Mouse (Mus musculus): Measurements from ENCODE around the gene Abl1. TPM values are rescaled to one million over a fixed set of nuclear protein-coding genes. Genes with fewer than 3 reads are reported as not detected.

Abl1 gene
- total RNA-seq (2014; rRNA removed; ENCODE audit: low replicate concordance) (69.3 and 83.2 TPM in 2 replicates), polyA plus RNA-seq (2015; fragmentation: Nextera tagmentation; extraction: Ambion mirVana) (12.7 and 14.5 TPM in 2 replicates)

GRCm38 (mm10) chr2:31688074-31688925 is at the start of gene Abl1:
Abl1 (plus strand) TSS chr2:31688376.
- Histone ChIP-seq H3K4me3 (ENCODE audit: low read depth, low read length) (peak within 1 kb of the TSS; percentile 98), H3K9me3 (replicated peaks; ENCODE audit: control insufficient read depth, low read length) (no peaks in the 10 kb centered on the region), H3K36me3 (replicated peaks; ENCODE audit: control insufficient read depth, insufficient read depth, low read length) (no peaks in the 10 kb centered on the region), H3K4me1 (ENCODE audit: control insufficient read depth, insufficient read depth) (peaks cover 20% of the 10 kb centered on the region), H3K27ac (ENCODE audit: low read depth) (peak within 1 kb of the TSS; percentile 89), H3K4me2 (ENCODE audit: low read depth, low read length) (peak within 1 kb of the TSS; percentile 83), H3K27me3 (ENCODE audit: control insufficient read depth, insufficient read depth, low read length) (no peaks in the 10 kb centered on the region), H3K9ac (replicated peaks; ENCODE audit: low read depth, low read length) (peak within 1 kb of the TSS; percentile 94)
- DNase-seq (ENCODE audit: low spot score): peak; percentile 99
- TF ChIP-seq EP300 (IDR thresholded peaks at IDR 0.05; ENCODE audit: low read depth): no peak
- TF ChIP-seq CTCF (IDR thresholded peaks at IDR 0.05; ENCODE audit: low read depth): peak; percentile 50
- peak; percentile 98 for ATAC-seq (ENCODE audit: insufficient read depth, low read depth)
- under 1% methylated on average over 62 of the region's 64 CpGs for WGBS

GRCm38 (mm10) chr2:31638581-31639465 is 49.4 kb upstream of the Abl1 start:
- ATAC-seq (ENCODE audit: insufficient read depth, low read depth) (no peak), DNase-seq (ENCODE audit: low spot score) (no peak)
- H3K9ac ChIP-seq (replicated peaks; ENCODE audit: low read depth, low read length): no peak overlapping the region
- H3K27ac ChIP-seq (ENCODE audit: low read depth): no peak overlapping the region
- H3K9me3 ChIP-seq (replicated peaks; ENCODE audit: control insufficient read depth, low read length): no peaks in the 10 kb centered on the region
- no peak overlapping the region for H3K4me2 ChIP-seq (ENCODE audit: low read depth, low read length)
- H3K4me1 ChIP-seq (ENCODE audit: control insufficient read depth, insufficient read depth): 0 out of 2 replicates have a peak, but pooled peaks cover 4% of the 10 kb centered on the region
- no peak overlapping the region for H3K4me3 ChIP-seq (ENCODE audit: low read depth, low read length)
- peaks cover 100% of the 10 kb centered on the region for H3K27me3 ChIP-seq (ENCODE audit: control insufficient read depth, insufficient read depth, low read length)
- H3K36me3 ChIP-seq (replicated peaks; ENCODE audit: control insufficient read depth, insufficient read depth, low read length): no peaks in the 10 kb centered on the region
- 3% methylated on average over 30 of the region's 34 CpGs for WGBS
- TF ChIP-seq CTCF (IDR thresholded peaks at IDR 0.05; ENCODE audit: low read depth): no peak
- TF ChIP-seq EP300 (IDR thresholded peaks at IDR 0.05; ENCODE audit: low read depth): no peak

GRCm38 (mm10) chr2:31639466-31639760 is 48.8 kb upstream of the Abl1 start:
- H3K36me3 ChIP-seq (replicated peaks; ENCODE audit: control insufficient read depth, insufficient read depth, low read length): no peaks in the 10 kb centered on the region
- H3K27ac ChIP-seq (ENCODE audit: low read depth): no peak overlapping the region
- no peak overlapping the region for H3K4me2 ChIP-seq (ENCODE audit: low read depth, low read length)
- TF ChIP-seq CTCF (IDR thresholded peaks at IDR 0.05; ENCODE audit: low read depth): no peak
- no peak for TF ChIP-seq EP300 (IDR thresholded peaks at IDR 0.05; ENCODE audit: low read depth)
- DNase-seq (ENCODE audit: low spot score) (no peak), ATAC-seq (ENCODE audit: insufficient read depth, low read depth) (no peak)
- H3K4me1 ChIP-seq (ENCODE audit: control insufficient read depth, insufficient read depth): 0 out of 2 replicates have a peak, but pooled peaks cover 4% of the 10 kb centered on the region
- WGBS: 3% methylated on average over 12 of the region's 13 CpGs
- no peak overlapping the region for H3K9ac ChIP-seq (replicated peaks; ENCODE audit: low read depth, low read length)
- no peak overlapping the region for H3K4me3 ChIP-seq (ENCODE audit: low read depth, low read length)
- peaks cover 100% of the 10 kb centered on the region for H3K27me3 ChIP-seq (ENCODE audit: control insufficient read depth, insufficient read depth, low read length)
- no peaks in the 10 kb centered on the region for H3K9me3 ChIP-seq (replicated peaks; ENCODE audit: control insufficient read depth, low read length)

DNA sequence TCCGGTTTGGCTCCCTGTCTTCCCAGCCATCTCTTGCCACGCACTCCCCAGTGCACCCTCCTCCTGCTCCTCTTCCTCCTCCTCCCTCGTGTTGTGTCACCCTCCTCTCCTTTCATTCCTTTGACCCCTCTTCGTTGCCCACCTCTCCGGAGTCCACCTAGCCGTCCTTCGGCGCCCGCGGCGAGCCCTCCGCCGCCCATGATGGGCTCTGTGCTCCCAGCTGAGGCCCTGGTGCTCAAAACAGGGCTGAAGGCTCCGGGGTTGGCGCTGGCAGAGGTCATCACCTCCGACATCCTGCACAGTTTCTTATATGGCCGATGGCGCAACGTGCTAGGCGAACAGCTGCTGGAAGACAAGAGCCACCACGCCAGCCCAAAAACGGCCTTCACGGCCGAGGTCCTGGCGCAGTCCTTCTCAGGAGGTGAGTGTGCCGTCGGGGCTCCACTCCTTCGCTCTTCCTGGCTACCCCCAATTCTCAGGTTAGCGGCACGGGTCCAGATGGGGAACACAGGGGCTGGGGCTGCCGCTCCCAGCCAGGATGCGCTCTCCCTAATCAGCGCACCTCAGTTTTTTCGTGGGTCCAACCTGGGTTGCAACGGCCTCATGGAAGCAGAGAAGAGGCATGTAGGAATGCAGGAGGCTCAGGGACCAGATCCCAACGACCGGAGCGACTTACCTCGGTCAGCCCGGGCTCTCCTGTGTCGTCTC is 48.1 kb upstream of the Abl1 start, which contains the start of gene Prdm12:
Prdm12 (plus strand) TSS at position 137 of the 708 bp plus-strand sequence.
- no peak for TF ChIP-seq CTCF (IDR thresholded peaks at IDR 0.05; ENCODE audit: low read depth)
- no peak for TF ChIP-seq EP300 (IDR thresholded peaks at IDR 0.05; ENCODE audit: low read depth)
- DNase-seq (ENCODE audit: low spot score): no peak

More for the DNA sequence above, 48.1 kb upstream of the Abl1 start, which contains the start of gene Prdm12:
- Histone ChIP-seq H3K27ac (ENCODE audit: low read depth) (no peak within 1 kb of the TSS), H3K27me3 (ENCODE audit: control insufficient read depth, insufficient read depth, low read length) (peaks cover 100% of the 10 kb centered on the region), H3K9ac (replicated peaks; ENCODE audit: low read depth, low read length) (no peak within 1 kb of the TSS), H3K4me1 (ENCODE audit: control insufficient read depth, insufficient read depth) (0 out of 2 replicates have a peak, but pooled peaks cover 4% of the 10 kb centered on the region), H3K9me3 (replicated peaks; ENCODE audit: control insufficient read depth, low read length) (no peaks in the 10 kb centered on the region), H3K4me3 (ENCODE audit: low read depth, low read length) (peak within 1 kb of the TSS; percentile 23), H3K4me2 (ENCODE audit: low read depth, low read length) (no peak within 1 kb of the TSS), H3K36me3 (replicated peaks; ENCODE audit: control insufficient read depth, insufficient read depth, low read length) (no peaks in the 10 kb centered on the region)
- no peak for ATAC-seq (ENCODE audit: insufficient read depth, low read depth)
- 3% methylated on average over 41 of the region's 41 CpGs for WGBS
